In genomic region chr9:87197277-87197676, GRCm38 (mm10) we compare ENCODE assay signal across 27 mouse cellular contexts. TPM values are rescaled to one million over a fixed set of nuclear protein-coding genes. Genes with fewer than 3 reads are reported as not detected.
"Had no signal": no experiment of that assay in that cellular context is flagged by ENCODE, and none has a peak within 500 bp of the region (broad histone marks: within the 10 kb centered on the region; RNA-seq: fewer than 3 reads in every experiment).

No protein-coding gene starts in this region.

- H3K9ac ChIP-seq: heart, embryonic 12.5 days; hindbrain, embryonic 13.5 days; hindbrain, embryonic 15.5 days; intestine, embryonic 15.5 days; limb, embryonic 12.5 days; liver, embryonic 13.5 days; liver, embryonic 15.5 days had no signal

- H3K9me3 ChIP-seq: heart, embryonic 10.5 days; hindbrain, embryonic 13.5 days; hindbrain, embryonic 15.5 days; intestine, embryonic 15.5 days; limb, embryonic 10.5 days; liver, embryonic 15.5 days had no signal

- H3K4me1 ChIP-seq: heart, embryonic 10.5 days; heart, embryonic 12.5 days; hindbrain, embryonic 13.5 days; hindbrain, embryonic 15.5 days; intestine, embryonic 15.5 days; limb, embryonic 12.5 days; liver, embryonic 13.5 days; liver, embryonic 15.5 days had no signal

- H3K27me3 ChIP-seq: heart, embryonic 12.5 days; hindbrain, embryonic 13.5 days; hindbrain, embryonic 15.5 days; intestine, embryonic 15.5 days; limb, embryonic 12.5 days; liver, embryonic 13.5 days; liver, embryonic 15.5 days had no signal

- H3K4me3 ChIP-seq: gastrocnemius, adult 2 months; heart, embryonic 10.5 days; heart, embryonic 12.5 days; hindbrain, embryonic 13.5 days; hindbrain, embryonic 15.5 days; intestine, embryonic 15.5 days; layer of hippocampus, adult 2 months; left cerebral cortex, adult 2 months; limb, embryonic 10.5 days; limb, embryonic 12.5 days; liver, embryonic 13.5 days; liver, embryonic 15.5 days had no signal

- H3K27ac ChIP-seq: gastrocnemius, adult 2 months; heart, embryonic 10.5 days; hindbrain, embryonic 13.5 days; hindbrain, embryonic 15.5 days; intestine, embryonic 15.5 days; layer of hippocampus, adult 2 months; left cerebral cortex, adult 2 months; limb, embryonic 10.5 days; limb, embryonic 12.5 days; liver, embryonic 13.5 days; liver, embryonic 15.5 days had no signal

- DNase-seq: gastrocnemius, adult 2 months; gastrocnemius, postnatal 10 days; gastrocnemius, postnatal 25 days; heart, postnatal 10 days; heart, postnatal 4 days; kidney, adult 18-20 months; kidney, adult 8-10 months; kidney, postnatal 10 days; kidney, postnatal 25 days; kidney, postnatal 4 days; liver; liver, embryonic 13.5 days had no signal

- H3K4me2 ChIP-seq: heart, embryonic 12.5 days; hindbrain, embryonic 13.5 days; hindbrain, embryonic 15.5 days; intestine, embryonic 15.5 days; limb, embryonic 12.5 days; liver, embryonic 11.5 days; liver, embryonic 13.5 days; liver, embryonic 15.5 days had no signal

- ATAC-seq: inflammation-experienced regulatory T-cells, adult 6 months; intestine, embryonic 15.5 days; intestine, postnatal 0 days had no signal

RNA-seq across cellular contexts. Expression of gene Mrap2, which starts 53.2 kb away (rescaled TPM):
- total RNA-seq: granulocyte monocyte progenitor cell, adult 5-6 weeks had no signal
- polyA plus RNA-seq: heart, embryonic 10.5 days; heart, embryonic 12.5 days; kidney, embryonic 14.5 days; liver, embryonic 11.5 days; liver, embryonic 13.5 days; liver, embryonic 15.5 days had no signal
